Mouse (Mus musculus) lung, adult 2 months (tissue): Measurements from ENCODE around the gene Tmem158.

Experiments
- CTCF ChIP-seq: fragments of 200-500 bp; IDR thresholded peaks from 2 replicates; pipeline ENCODE4 v1.5.1; 2011; ENCODE audit warnings: mild to moderate bottlenecking, low read length, control low read depth; ENCODE audit not compliant: insufficient read depth
- POLR2A ChIP-seq: fragments of 200-500 bp; IDR thresholded peaks from 2 replicates; pipeline ENCODE4 v1.6.1; 2011; ENCODE audit warnings: low read depth, mild to moderate bottlenecking, control low read depth, low read length, borderline replicate concordance; ENCODE audit errors: extremely low read depth

- TF ChIP-seq CTCF (no peak), POLR2A (no peak)
These were observed 24.9 kb downstream of the Tmem158 start for GRCm38 (mm10) chr9:123235621-123236020.
